Mouse (Mus musculus): ENCODE measurements around the gene Lrrc4. TPM values are rescaled to one million over a fixed set of nuclear protein-coding genes. Genes with fewer than 3 reads are reported as not detected.

Gene Lrrc4
- polyA plus RNA-seq, 1 experiment from 2014 or later = 6.9 TPM

GRCm38 (mm10) chr6:28833380-28833822 lies 1.9 kb upstream of the Lrrc4 start:
- Histone ChIP-seq H3K4me2 (replicated peaks) (peak overlapping the region; percentile 97), H3K4me1 (peaks cover 38% of the 10 kb centered on the region), H3K27ac (peak overlapping the region; percentile 89), H3K27me3 (replicated peaks) (peaks cover 9% of the 10 kb centered on the region; the same call in 1 of the 2 replicates), H3K36me3 (no peaks in the 10 kb centered on the region), H3K9ac (peak overlapping the region; percentile 96), H3K4me3 (peak overlapping the region; percentile 88), H3K9me3 (no peaks in the 10 kb centered on the region)
- WGBS = under 1% methylated on average over 22 of the region's 43 CpGs
- peak; percentile 73 for ATAC-seq (ENCODE audit: low FRiP score, low read depth)

- H3K4me3 ChIP-seq = peak overlapping the region; percentile 88
- under 1% methylated on average over 58 of the region's 58 CpGs for WGBS
- H3K27me3 ChIP-seq (replicated peaks) = peaks cover 9% of the 10 kb centered on the region; the same call in 1 of the 2 replicates
- H3K27ac ChIP-seq = peak overlapping the region; percentile 89
- no peaks in the 10 kb centered on the region for H3K36me3 ChIP-seq
- ATAC-seq (ENCODE audit: low FRiP score, low read depth) = peak; percentile 80
- no peaks in the 10 kb centered on the region for H3K9me3 ChIP-seq
- peaks cover 43% of the 10 kb centered on the region for H3K4me1 ChIP-seq
- H3K9ac ChIP-seq = peak overlapping the region; percentile 96
- H3K4me2 ChIP-seq (replicated peaks) = peak overlapping the region; percentile 97
Measured at GRCm38 (mm10) chr6:28832751-28833291, 1.3 kb upstream of the Lrrc4 start.

GRCm38 (mm10) chr6:28831854-28832750 lies 555 bp upstream of the Lrrc4 start:
- Histone ChIP-seq H3K36me3 (no peaks in the 10 kb centered on the region), H3K27me3 (replicated peaks) (peaks cover 9% of the 10 kb centered on the region; the same call in 1 of the 2 replicates), H3K4me3 (peak overlapping the region; percentile 88), H3K4me2 (replicated peaks) (peak overlapping the region; percentile 97), H3K9me3 (no peaks in the 10 kb centered on the region), H3K27ac (peak overlapping the region; percentile 89), H3K4me1 (peaks cover 50% of the 10 kb centered on the region), H3K9ac (peak overlapping the region; percentile 96)
- WGBS = under 1% methylated on average over 80 of the region's 82 CpGs
- peak; percentile 34 for ATAC-seq (ENCODE audit: low FRiP score, low read depth)

- H3K9ac ChIP-seq = no peak overlapping the region
- WGBS = 83% methylated on average over 12 of the region's 12 CpGs
- H3K9me3 ChIP-seq = no peaks in the 10 kb centered on the region
- peak overlapping the region; percentile 97 for H3K4me2 ChIP-seq (replicated peaks)
- H3K27ac ChIP-seq = no peak overlapping the region
- peaks cover 9% of the 10 kb centered on the region; the same call in 1 of the 2 replicates for H3K27me3 ChIP-seq (replicated peaks)
- H3K36me3 ChIP-seq = no peaks in the 10 kb centered on the region
- H3K4me1 ChIP-seq = peaks cover 68% of the 10 kb centered on the region
- ATAC-seq (ENCODE audit: low FRiP score, low read depth) = no peak
- peak overlapping the region; percentile 88 for H3K4me3 ChIP-seq
Measured at GRCm38 (mm10) chr6:28830306-28830705, 1.2 kb downstream of the Lrrc4 start.

- H3K4me3 ChIP-seq = peak overlapping the region; percentile 36
- no peak for ATAC-seq (ENCODE audit: low FRiP score, low read depth)
- peak overlapping the region; percentile 97 for H3K4me2 ChIP-seq (replicated peaks)
- H3K4me1 ChIP-seq = peaks cover 63% of the 10 kb centered on the region
- 5% methylated on average over 6 of the region's 6 CpGs for WGBS
- H3K9me3 ChIP-seq = no peaks in the 10 kb centered on the region
- 0 out of 2 replicates have a peak, but pooled peaks cover 2% of the 10 kb centered on the region for H3K36me3 ChIP-seq
- peaks cover 9% of the 10 kb centered on the region; the same call in 1 of the 2 replicates for H3K27me3 ChIP-seq (replicated peaks)
- peak overlapping the region; percentile 33; the same call in 1 of the 2 replicates for H3K9ac ChIP-seq
- no peak overlapping the region for H3K27ac ChIP-seq
Measured at GRCm38 (mm10) chr6:28828593-28828992, 3.0 kb downstream of the Lrrc4 start.

GRCm38 (mm10) chr6:28827565-28827964 lies 4.0 kb downstream of the Lrrc4 start:
- Histone ChIP-seq H3K27me3 (replicated peaks) (peaks cover 9% of the 10 kb centered on the region; the same call in 1 of the 2 replicates), H3K4me1 (peaks cover 58% of the 10 kb centered on the region), H3K27ac (no peak overlapping the region), H3K9ac (peak overlapping the region; percentile 42; the same call in 1 of the 2 replicates), H3K4me3 (peak overlapping the region; percentile 36), H3K4me2 (replicated peaks) (peak overlapping the region; percentile 97), H3K36me3 (peaks cover 5% of the 10 kb centered on the region; the same call in 1 of the 2 replicates), H3K9me3 (no peaks in the 10 kb centered on the region)
- 14% methylated on average over 3 of the region's 3 CpGs for WGBS
- no peak for ATAC-seq (ENCODE audit: low FRiP score, low read depth)

GRCm38 (mm10) chr6:28826689-28827389 lies 4.7 kb downstream of the Lrrc4 start:
- 60% methylated on average over 9 of the region's 9 CpGs for WGBS
- ATAC-seq (ENCODE audit: low FRiP score, low read depth) = no peak
- peaks cover 58% of the 10 kb centered on the region for H3K4me1 ChIP-seq

GRCm38 (mm10) chr6:28825894-28826293 lies 5.7 kb downstream of the Lrrc4 start:
- 56% methylated on average over 3 of the region's 3 CpGs for WGBS
- no peak overlapping the region for H3K4me3 ChIP-seq
- H3K9me3 ChIP-seq = no peaks in the 10 kb centered on the region
- H3K9ac ChIP-seq = no peak overlapping the region
- peak; percentile 27; the same call in 1 of the 2 replicates for ATAC-seq (ENCODE audit: low FRiP score, low read depth)
- H3K4me2 ChIP-seq (replicated peaks) = peak overlapping the region; percentile 97
- H3K27me3 ChIP-seq (replicated peaks) = peaks cover 9% of the 10 kb centered on the region; the same call in 1 of the 2 replicates
- H3K4me1 ChIP-seq = peaks cover 53% of the 10 kb centered on the region
- no peak overlapping the region for H3K27ac ChIP-seq
- H3K36me3 ChIP-seq = peaks cover 5% of the 10 kb centered on the region; the same call in 1 of the 2 replicates

More at GRCm38 (mm10) chr6:28826689-28827389, 4.7 kb downstream of the Lrrc4 start:
- peaks cover 5% of the 10 kb centered on the region; the same call in 1 of the 2 replicates for H3K36me3 ChIP-seq
- peak overlapping the region; percentile 36 for H3K4me3 ChIP-seq
- peaks cover 9% of the 10 kb centered on the region; the same call in 1 of the 2 replicates for H3K27me3 ChIP-seq (replicated peaks)
- peak overlapping the region; percentile 45 for H3K9ac ChIP-seq
- H3K9me3 ChIP-seq = no peaks in the 10 kb centered on the region
- no peak overlapping the region for H3K27ac ChIP-seq
- peak overlapping the region; percentile 97 for H3K4me2 ChIP-seq (replicated peaks)

GRCm38 (mm10) chr6:28823802-28824201 lies 7.7 kb downstream of the Lrrc4 start:
- H3K27ac ChIP-seq = no peak overlapping the region
- H3K4me3 ChIP-seq = no peak overlapping the region
- no peak overlapping the region for H3K4me2 ChIP-seq (replicated peaks)
- ATAC-seq (ENCODE audit: low FRiP score, low read depth) = no peak
- peaks cover 16% of the 10 kb centered on the region; the same call in 1 of the 2 replicates for H3K36me3 ChIP-seq
- no peaks in the 10 kb centered on the region for H3K27me3 ChIP-seq (replicated peaks)
- H3K9ac ChIP-seq = no peak overlapping the region
- H3K9me3 ChIP-seq = no peaks in the 10 kb centered on the region
- 99% methylated on average over 5 of the region's 5 CpGs for WGBS
- peaks cover 51% of the 10 kb centered on the region for H3K4me1 ChIP-seq

GRCm38 (mm10) chr6:28823375-28823774 lies 8.2 kb downstream of the Lrrc4 start:
- Histone ChIP-seq H3K27me3 (replicated peaks) (no peaks in the 10 kb centered on the region), H3K9ac (no peak overlapping the region), H3K4me2 (replicated peaks) (no peak overlapping the region), H3K36me3 (peaks cover 20% of the 10 kb centered on the region; the same call in 1 of the 2 replicates), H3K4me1 (peaks cover 47% of the 10 kb centered on the region), H3K4me3 (no peak overlapping the region), H3K27ac (no peak overlapping the region), H3K9me3 (no peaks in the 10 kb centered on the region)
- no peak for ATAC-seq (ENCODE audit: low FRiP score, low read depth)
- whole genome bisulfite sequencing = 95% methylated on average over 3 of the region's 3 CpGs

GRCm38 (mm10) chr6:28822296-28822695 lies 9.3 kb downstream of the Lrrc4 start:
- Histone ChIP-seq H3K27ac (no peak overlapping the region), H3K4me3 (no peak overlapping the region), H3K27me3 (replicated peaks) (no peaks in the 10 kb centered on the region), H3K4me1 (peaks cover 37% of the 10 kb centered on the region), H3K36me3 (peaks cover 30% of the 10 kb centered on the region), H3K9ac (no peak overlapping the region), H3K9me3 (no peaks in the 10 kb centered on the region), H3K4me2 (replicated peaks) (no peak overlapping the region)
- no peak for ATAC-seq (ENCODE audit: low FRiP score, low read depth)
- 85% methylated on average over 3 of the region's 3 CpGs for WGBS
